9 mouse cellular contexts compared by ENCODE assay signal in genomic region chr3:95660788-95661478, GRCm38 (mm10). TPM values are rescaled to one million over a fixed set of nuclear protein-coding genes. Genes with fewer than 3 reads are reported as not detected.
DNase-seq lines count a peak whose midpoint lies in the region; ATAC-seq and TF ChIP-seq lines count a peak whose summit lies in the region.
"Had no signal": no experiment of that assay in that cellular context is flagged by ENCODE, and none has a peak within 500 bp of the region (broad histone marks: within the 10 kb centered on the region; RNA-seq: fewer than 3 reads in every experiment).

No protein-coding gene starts in this region.

- WGBS in heart, embryonic 10.5 days: 24% methylated on average over 2 of the region's 2 CpGs
- 59% methylated on average over 2 of the region's 2 CpGs for WGBS in hindbrain, embryonic 13.5 days
- 73% methylated on average over 2 of the region's 2 CpGs for WGBS in midbrain, embryonic 12.5 days

- no peaks in the 10 kb centered on the region for H3K27me3 ChIP-seq in heart, embryonic 10.5 days (ENCODE audit: insufficient read depth, poor library complexity, severe bottlenecking)
- no peaks in the 10 kb centered on the region for H3K27me3 ChIP-seq in hindbrain, embryonic 13.5 days
- no peaks in the 10 kb centered on the region for H3K27me3 ChIP-seq in midbrain, embryonic 12.5 days

- no peak for TF ChIP-seq POLR2A in bone marrow macrophage, adult 2 months (IDR thresholded peaks at IDR 0.05; ENCODE audit: borderline replicate concordance, low read depth, low read length)

- H3K9me3 ChIP-seq in heart, embryonic 10.5 days: no peaks in the 10 kb centered on the region
- no peaks in the 10 kb centered on the region for H3K9me3 ChIP-seq in hindbrain, embryonic 13.5 days
- H3K9me3 ChIP-seq in midbrain, embryonic 12.5 days: no peaks in the 10 kb centered on the region

- no peak for TF ChIP-seq CTCF in bone marrow macrophage, adult 2 months (IDR thresholded peaks at IDR 0.05; ENCODE audit: low read depth, low read length)

- peak overlapping the region; percentile 98 for H3K27ac ChIP-seq in heart, embryonic 10.5 days
- peak overlapping the region; percentile 99 for H3K27ac ChIP-seq in bone marrow macrophage, adult 2 months (ENCODE audit: insufficient read depth, low read depth, low read length)
- H3K27ac ChIP-seq in hindbrain, embryonic 13.5 days: no peak overlapping the region
- no peak overlapping the region for H3K27ac ChIP-seq in midbrain, embryonic 12.5 days (replicated peaks)

- H3K36me3 ChIP-seq in heart, embryonic 10.5 days: peaks cover 53% of the 10 kb centered on the region
- H3K36me3 ChIP-seq in hindbrain, embryonic 13.5 days: peaks cover 44% of the 10 kb centered on the region
- H3K36me3 ChIP-seq in midbrain, embryonic 12.5 days: peaks cover 48% of the 10 kb centered on the region

- intact Hi-C loops in heart, postnatal 36 days (cut with DNase I): no loop called here

- peaks cover 50% of the 10 kb centered on the region for H3K4me1 ChIP-seq in heart, embryonic 10.5 days
- peaks cover 42% of the 10 kb centered on the region for H3K4me1 ChIP-seq in bone marrow macrophage, adult 2 months (ENCODE audit: control insufficient read depth, insufficient read depth, low read length)
- H3K4me1 ChIP-seq in hindbrain, embryonic 13.5 days (replicated peaks): peaks cover 56% of the 10 kb centered on the region
- H3K4me1 ChIP-seq in midbrain, embryonic 12.5 days: peaks cover 41% of the 10 kb centered on the region

- peak overlapping the region; percentile 63 for H3K4me2 ChIP-seq in hindbrain, embryonic 13.5 days
- H3K4me2 ChIP-seq in midbrain, embryonic 12.5 days (replicated peaks): peak overlapping the region; percentile 91

- no peak for DNase-seq in heart, embryonic 10.5 days (ENCODE audit: low spot score)
- DNase-seq in heart, postnatal 36 days: no peak
- DNase-seq in spleen, postnatal 10 days (ENCODE audit: low spot score in 2 of 2): no peak
- no peak for DNase-seq in natural killer cell, adult 2 months (ENCODE audit: low spot score in 2 of 2)
- DNase-seq in frontal cortex, postnatal 25 days (ENCODE audit: low spot score in 2 of 2): no peak

- H3K4me3 ChIP-seq in heart, embryonic 10.5 days: peak overlapping the region; percentile 97
- H3K4me3 ChIP-seq in bone marrow macrophage, adult 2 months (ENCODE audit: insufficient read depth, low read length): peak overlapping the region; percentile 97
- H3K4me3 ChIP-seq in hindbrain, embryonic 13.5 days: peak overlapping the region; percentile 99
- peak overlapping the region; percentile 99 for H3K4me3 ChIP-seq in midbrain, embryonic 12.5 days

- H3K9ac ChIP-seq in hindbrain, embryonic 13.5 days: peak overlapping the region; percentile 100
- H3K9ac ChIP-seq in midbrain, embryonic 12.5 days (replicated peaks): peak overlapping the region; percentile 99

- no peak for ATAC-seq in hindbrain, embryonic 13.5 days (ENCODE audit: low FRiP score)
- no peak for ATAC-seq in midbrain, embryonic 12.5 days (ENCODE audit: low FRiP score, low read depth)

RNA-seq across cellular contexts. Expression of gene Mcl1, which starts 2.3 kb away (rescaled TPM):
- 37.7 and 50.2 TPM in 2 replicates for polyA plus RNA-seq in heart, embryonic 10.5 days (2016; fragmentation: Nextera tagmentation; extraction: Ambion mirVana)
- 100 to 1,000 TPM; 151 to 156 TPM for total RNA-seq in heart, postnatal 36 days (2021)
- 565 and 578 TPM in 2 replicates for polyA plus RNA-seq in bone marrow macrophage, adult 2 months (2012; ENCODE audit: insufficient read depth, insufficient read length, missing spikeins)
- polyA plus RNA-seq in hindbrain, embryonic 13.5 days (2015; fragmentation: Nextera tagmentation; extraction: Ambion mirVana): 49.3 and 54.2 TPM in 2 replicates
- polyA plus RNA-seq in midbrain, embryonic 12.5 days (2016; fragmentation: Nextera tagmentation; extraction: Ambion mirVana): 74.3 and 88.9 TPM in 2 replicates

RNA-seq across cellular contexts. Expression of gene Adamtsl4, which starts 26.8 kb away (rescaled TPM):
- polyA plus RNA-seq in heart, embryonic 10.5 days (2016; fragmentation: Nextera tagmentation; extraction: Ambion mirVana): 4.2 and 5.7 TPM in 2 replicates
- 10 to 100 TPM; 62.2 to 67.6 TPM for total RNA-seq in heart, postnatal 36 days (2021)
- polyA plus RNA-seq in bone marrow macrophage, adult 2 months (2012; ENCODE audit: insufficient read depth, insufficient read length, missing spikeins): 2.4 and 2.6 TPM in 2 replicates
- polyA plus RNA-seq in hindbrain, embryonic 13.5 days (2015; fragmentation: Nextera tagmentation; extraction: Ambion mirVana): 0.98 and 1.0 TPM in 2 replicates
- 1.3 and 1.5 TPM in 2 replicates for polyA plus RNA-seq in midbrain, embryonic 12.5 days (2016; fragmentation: Nextera tagmentation; extraction: Ambion mirVana)
- total RNA-seq: hematopoietic stem cell, adult 5-6 weeks had no signal

RNA-seq across cellular contexts. Expression of gene Ensa, which starts 36.1 kb away (rescaled TPM):
- 59.3 and 67.2 TPM in 2 replicates for polyA plus RNA-seq in heart, embryonic 10.5 days (2016; fragmentation: Nextera tagmentation; extraction: Ambion mirVana)
- 10 to 100 TPM; 73.0 to 75.0 TPM for total RNA-seq in heart, postnatal 36 days (2021)
- polyA plus RNA-seq in bone marrow macrophage, adult 2 months (2012; ENCODE audit: insufficient read depth, insufficient read length, missing spikeins): 99.2 and 115 TPM in 2 replicates
- 106 and 108 TPM in 2 replicates for polyA plus RNA-seq in hindbrain, embryonic 13.5 days (2015; fragmentation: Nextera tagmentation; extraction: Ambion mirVana)
- polyA plus RNA-seq in midbrain, embryonic 12.5 days (2016; fragmentation: Nextera tagmentation; extraction: Ambion mirVana): 100 and 106 TPM in 2 replicates

Comparison
In these comparisons a context has a peak if more than half of its experiments do, and no peak if none do; other contexts are left out.
1. H3K27ac ChIP-seq: peak in heart, embryonic 10.5 days (single experiment) and bone marrow macrophage, adult 2 months (single experiment); none in hindbrain, embryonic 13.5 days (single experiment) and midbrain, embryonic 12.5 days (single experiment).
2. Peak in every context shown above with its lines, with median percentiles within 50 percentile points of each other: H3K4me3 ChIP-seq.